Mouse (Mus musculus): ENCODE measurements around the gene Slc35f3. TPM values are rescaled to one million over a fixed set of nuclear protein-coding genes. Genes with fewer than 3 reads are reported as not detected.
"Not testable (repeated sequence)": the region's sequence is repeated elsewhere in the genome, so short reads cannot be mapped to it uniquely, and the experiment has no call there.

Slc35f3 gene
- total and polyA plus RNA-seq, 2 experiments from 2014 or later, result 2.1 to 4.6 TPM

- Histone ChIP-seq H3K4me3 (ENCODE audit: low read depth, low read length) (no peak overlapping the region), H3K9ac (replicated peaks; ENCODE audit: low read length, poor library complexity, severe bottlenecking) (no peak overlapping the region), H3K27ac (ENCODE audit: low read depth, low read length) (no peak overlapping the region), H3K4me2 (ENCODE audit: low read depth, low read length, poor library complexity, severe bottlenecking) (no peak overlapping the region), H3K9me3 (ENCODE audit: low read length) (no peaks in the 10 kb centered on the region), H3K27me3 (ENCODE audit: insufficient read depth, low read length) (no peaks in the 10 kb centered on the region), H3K4me1 (ENCODE audit: insufficient read depth, low read length) (no peaks in the 10 kb centered on the region), H3K36me3 (ENCODE audit: insufficient read depth, low read length) (no peaks in the 10 kb centered on the region)
- no peak for TF ChIP-seq CTCF (IDR thresholded peaks at IDR 0.05)
- DNase-seq (ENCODE audit: low spot score) (peak; percentile 12), ATAC-seq (ENCODE audit: low FRiP score) (no peak)
- WGBS, result 87% methylated on average over 4 of the region's 4 CpGs
Measured at GRCm38 (mm10) chr8:126387566-126387965, 89.2 kb downstream of the Slc35f3 start.

GRCm38 (mm10) chr8:126391541-126391940 lies 93.2 kb downstream of the Slc35f3 start:
- DNase-seq (ENCODE audit: low spot score), result peak; percentile 61
- Histone ChIP-seq H3K9me3 (ENCODE audit: low read length) (no peaks in the 10 kb centered on the region), H3K9ac (replicated peaks; ENCODE audit: low read length, poor library complexity, severe bottlenecking) (no peak overlapping the region), H3K27ac (ENCODE audit: low read depth, low read length) (no peak overlapping the region), H3K4me2 (ENCODE audit: low read depth, low read length, poor library complexity, severe bottlenecking) (no peak overlapping the region), H3K27me3 (ENCODE audit: insufficient read depth, low read length) (no peaks in the 10 kb centered on the region), H3K36me3 (ENCODE audit: insufficient read depth, low read length) (no peaks in the 10 kb centered on the region), H3K4me1 (ENCODE audit: insufficient read depth, low read length) (0 out of 2 replicates have a peak, but pooled peaks cover 4% of the 10 kb centered on the region), H3K4me3 (ENCODE audit: low read depth, low read length) (no peak overlapping the region)
- no peak for ATAC-seq (ENCODE audit: low FRiP score)
- TF ChIP-seq CTCF (IDR thresholded peaks at IDR 0.05), result no peak
- WGBS, result 57% methylated on average over 2 of the region's 2 CpGs

- no peak overlapping the region for H3K9ac ChIP-seq (replicated peaks; ENCODE audit: low read length, poor library complexity, severe bottlenecking)
- no peak for ATAC-seq (ENCODE audit: low FRiP score)
- no peak overlapping the region for H3K4me3 ChIP-seq (ENCODE audit: low read depth, low read length)
- H3K9me3 ChIP-seq (ENCODE audit: low read length), result no peaks in the 10 kb centered on the region
- DNase-seq (ENCODE audit: low spot score), result no peak
- H3K4me1 ChIP-seq (ENCODE audit: insufficient read depth, low read length), result 0 out of 2 replicates have a peak, but pooled peaks cover 4% of the 10 kb centered on the region
- 57% methylated on average over 9 of the region's 9 CpGs for WGBS
- H3K27me3 ChIP-seq (ENCODE audit: insufficient read depth, low read length), result no peaks in the 10 kb centered on the region
- no peaks in the 10 kb centered on the region for H3K36me3 ChIP-seq (ENCODE audit: insufficient read depth, low read length)
- no peak overlapping the region for H3K4me2 ChIP-seq (ENCODE audit: low read depth, low read length, poor library complexity, severe bottlenecking)
- no peak for TF ChIP-seq CTCF (IDR thresholded peaks at IDR 0.05)
- no peak overlapping the region for H3K27ac ChIP-seq (ENCODE audit: low read depth, low read length)
Measured at GRCm38 (mm10) chr8:126395386-126395785, 97.0 kb downstream of the Slc35f3 start.

- no peaks in the 10 kb centered on the region for H3K9me3 ChIP-seq (ENCODE audit: low read length)
- no peaks in the 10 kb centered on the region for H3K36me3 ChIP-seq (ENCODE audit: insufficient read depth, low read length)
- 37% methylated on average over 5 of the region's 5 CpGs for WGBS
- DNase-seq (ENCODE audit: low spot score), result peak; percentile 64
- 0 out of 2 replicates have a peak, but pooled peaks cover 4% of the 10 kb centered on the region for H3K4me1 ChIP-seq (ENCODE audit: insufficient read depth, low read length)
- peak overlapping the region; percentile 34; the same call in 1 of the 2 replicates for H3K27ac ChIP-seq (ENCODE audit: low read depth, low read length)
- no peak overlapping the region for H3K9ac ChIP-seq (replicated peaks; ENCODE audit: low read length, poor library complexity, severe bottlenecking)
- no peak overlapping the region for H3K4me3 ChIP-seq (ENCODE audit: low read depth, low read length)
- no peak for TF ChIP-seq CTCF (IDR thresholded peaks at IDR 0.05)
- no peak for ATAC-seq (ENCODE audit: low FRiP score)
- H3K4me2 ChIP-seq (ENCODE audit: low read depth, low read length, poor library complexity, severe bottlenecking), result no peak overlapping the region
- no peaks in the 10 kb centered on the region for H3K27me3 ChIP-seq (ENCODE audit: insufficient read depth, low read length)
Measured at GRCm38 (mm10) chr8:126395917-126396316, 97.6 kb downstream of the Slc35f3 start.

GRCm38 (mm10) chr8:126398349-126398748 lies 100.0 kb downstream of the Slc35f3 start:
- no peak for DNase-seq (ENCODE audit: low spot score)
- no peaks in the 10 kb centered on the region for H3K27me3 ChIP-seq (ENCODE audit: insufficient read depth, low read length)
- no peak overlapping the region for H3K9ac ChIP-seq (replicated peaks; ENCODE audit: low read length, poor library complexity, severe bottlenecking)
- no peaks in the 10 kb centered on the region for H3K9me3 ChIP-seq (ENCODE audit: low read length)
- no peak overlapping the region for H3K4me2 ChIP-seq (ENCODE audit: low read depth, low read length, poor library complexity, severe bottlenecking)
- no peak for ATAC-seq (ENCODE audit: low FRiP score)
- WGBS, result 57% methylated on average over 3 of the region's 3 CpGs
- no peaks in the 10 kb centered on the region for H3K36me3 ChIP-seq (ENCODE audit: insufficient read depth, low read length)
- H3K4me1 ChIP-seq (ENCODE audit: insufficient read depth, low read length), result 0 out of 2 replicates have a peak, but pooled peaks cover 4% of the 10 kb centered on the region
- TF ChIP-seq CTCF (IDR thresholded peaks at IDR 0.05), result peak; percentile 37
- H3K27ac ChIP-seq (ENCODE audit: low read depth, low read length), result no peak overlapping the region
- no peak overlapping the region for H3K4me3 ChIP-seq (ENCODE audit: low read depth, low read length)

- H3K27me3 ChIP-seq (ENCODE audit: insufficient read depth, low read length); H3K9me3 ChIP-seq (ENCODE audit: low read length); H3K4me3 ChIP-seq (ENCODE audit: low read depth, low read length); DNase-seq (ENCODE audit: low spot score); H3K4me2 ChIP-seq (ENCODE audit: low read depth, low read length, poor library complexity, severe bottlenecking); H3K4me1 ChIP-seq (ENCODE audit: insufficient read depth, low read length); H3K36me3 ChIP-seq (ENCODE audit: insufficient read depth, low read length); H3K9ac ChIP-seq (replicated peaks; ENCODE audit: low read length, poor library complexity, severe bottlenecking); ATAC-seq (ENCODE audit: low FRiP score): not testable (repeated sequence)
- H3K27ac ChIP-seq (ENCODE audit: low read depth, low read length), result peak overlapping the region; percentile 32; the same call in 1 of the 2 replicates
Measured at GRCm38 (mm10) chr8:126404550-126404949, 106.2 kb downstream of the Slc35f3 start.

Measured in midbrain, postnatal 0 days (tissue).